Mouse (Mus musculus) testis, adult 2 months (tissue): ENCODE results near the gene Diras2. TPM values are rescaled to one million over a fixed set of nuclear protein-coding genes. Genes with fewer than 3 reads are reported as not detected.

ENCODE experiments used
- H3K27ac ChIP-seq: fragments of 200-500 bp; 2 replicates; pipeline ENCODE4 v1.5.1; 2012; ENCODE audit warnings: low read depth, low read length; ENCODE audit not compliant: control insufficient read depth, insufficient read depth
- H3K27me3 ChIP-seq: fragments of 200-500 bp; 2 replicates; pipeline ENCODE4 v1.6.1; 2012; ENCODE audit warnings: mild to moderate bottlenecking, low read length, moderate library complexity; ENCODE audit not compliant: control insufficient read depth, insufficient read depth
- H3K36me3 ChIP-seq: fragments of 200-500 bp; 2 replicates; pipeline ENCODE4 v1.6.1; 2012; ENCODE audit warnings: mild to moderate bottlenecking, low read length; ENCODE audit not compliant: control insufficient read depth, insufficient read depth
- H3K4me1 ChIP-seq: fragments of 200-500 bp; 2 replicates; pipeline ENCODE4 v1.6.1; 2012; ENCODE audit warnings: low read length; ENCODE audit not compliant: control insufficient read depth, insufficient read depth
- H3K4me3 ChIP-seq: fragments of 200-500 bp; 2 replicates; pipeline ENCODE4 v1.5.1; 2012; ENCODE audit warnings: low read depth, mild to moderate bottlenecking, low read length, moderate library complexity, mixed read lengths; ENCODE audit not compliant: control insufficient read depth
- CTCF ChIP-seq: fragments of 200-500 bp; IDR thresholded peaks from 2 replicates; pipeline ENCODE4 v1.5.1; 2012; ENCODE audit warnings: low read depth, mild to moderate bottlenecking, inconsistent platforms, low read length, moderate library complexity; ENCODE audit not compliant: control insufficient read depth, insufficient read depth, insufficient replicate concordance
- POLR2A ChIP-seq: fragments of 200-500 bp; IDR thresholded peaks from 2 replicates; pipeline ENCODE4 v1.6.1; 2012; ENCODE audit warnings: low read depth, mild to moderate bottlenecking, inconsistent platforms, low read length, moderate library complexity; ENCODE audit not compliant: control insufficient read depth
- polyA plus RNA-seq: library from polyadenylated mRNA; depleted of rRNA; stranded (reverse); fragments of >200 nt; gene quantifications from 2 replicates; pipeline ENCODE4 v1.2.3, GENCODE M21; 2012

Gene Diras2
- polyA plus RNA-seq, 1 experiment, result 2.4 TPM

- Histone ChIP-seq H3K4me3 (no peak overlapping the region), H3K27me3 (no peaks in the 10 kb centered on the region), H3K36me3 (no peaks in the 10 kb centered on the region), H3K27ac (no peak overlapping the region), H3K4me1 (no peaks in the 10 kb centered on the region)
- TF ChIP-seq CTCF, result no peak
- no peak for TF ChIP-seq POLR2A
These were observed 43.2 kb upstream of the Diras2 start for GRCm38 (mm10) chr13:52574311-52574710.

GRCm38 (mm10) chr13:52572451-52573446 is 41.7 kb upstream of the Diras2 start:
- no peaks in the 10 kb centered on the region for H3K36me3 ChIP-seq
- no peaks in the 10 kb centered on the region for H3K4me1 ChIP-seq
- H3K4me3 ChIP-seq, result no peak overlapping the region
- H3K27ac ChIP-seq, result no peak overlapping the region
- TF ChIP-seq CTCF (no peak), POLR2A (no peak)
- no peaks in the 10 kb centered on the region for H3K27me3 ChIP-seq

GRCm38 (mm10) chr13:52571591-52572384 is 40.7 kb upstream of the Diras2 start:
- TF ChIP-seq CTCF, result no peak
- TF ChIP-seq POLR2A, result no peak
- H3K36me3 ChIP-seq, result no peaks in the 10 kb centered on the region
- H3K4me3 ChIP-seq, result no peak overlapping the region
- H3K27ac ChIP-seq, result no peak overlapping the region
- H3K27me3 ChIP-seq, result no peaks in the 10 kb centered on the region
- H3K4me1 ChIP-seq, result no peaks in the 10 kb centered on the region

GRCm38 (mm10) chr13:52570276-52570675 is 39.2 kb upstream of the Diras2 start:
- Histone ChIP-seq H3K27ac (no peak overlapping the region), H3K4me3 (no peak overlapping the region), H3K4me1 (no peaks in the 10 kb centered on the region), H3K27me3 (no peaks in the 10 kb centered on the region), H3K36me3 (no peaks in the 10 kb centered on the region)
- TF ChIP-seq POLR2A (no peak), CTCF (no peak)

GRCm38 (mm10) chr13:52569194-52569769 is 38.2 kb upstream of the Diras2 start:
- Histone ChIP-seq H3K4me1 (no peaks in the 10 kb centered on the region), H3K27ac (no peak overlapping the region), H3K4me3 (no peak overlapping the region), H3K36me3 (no peaks in the 10 kb centered on the region), H3K27me3 (no peaks in the 10 kb centered on the region)
- TF ChIP-seq CTCF, result no peak

- no peak overlapping the region for H3K4me3 ChIP-seq
- no peak for TF ChIP-seq CTCF
- TF ChIP-seq POLR2A, result no peak
- no peaks in the 10 kb centered on the region for H3K4me1 ChIP-seq
- no peak overlapping the region for H3K27ac ChIP-seq
- H3K36me3 ChIP-seq, result no peaks in the 10 kb centered on the region
- H3K27me3 ChIP-seq, result no peaks in the 10 kb centered on the region
These were observed 35.7 kb upstream of the Diras2 start for GRCm38 (mm10) chr13:52566777-52567176.

- TF ChIP-seq CTCF (no peak), POLR2A (no peak)
- Histone ChIP-seq H3K36me3 (no peaks in the 10 kb centered on the region), H3K27me3 (no peaks in the 10 kb centered on the region), H3K27ac (no peak overlapping the region), H3K4me3 (no peak overlapping the region), H3K4me1 (no peaks in the 10 kb centered on the region)
These were observed 35.2 kb upstream of the Diras2 start for GRCm38 (mm10) chr13:52566188-52566760.
